Mouse (Mus musculus) neural tube, embryonic 11.5 days (tissue): ENCODE measurements at regions not wholly inside any gene's neighbourhood (a gene's known extent, or its start where the extent isn't known, plus 50 kb on each side); places are given as distances from the start of the nearest gene placed in this dataset.

Experiments used
- ATAC-seq: fragments of 200-750 bp; cut with Nextera tagmentation; 2 replicates; pipeline ENCODE4 v1.8.0; 2017; ENCODE audit warnings: moderate number of reproducible peaks, mild to moderate bottlenecking, moderate TSS enrichment, moderate library complexity; ENCODE audit not compliant: insufficient read depth, low FRiP score, low TSS enrichment
- DNase-seq: peaks from one replicate; pipeline ENCODE4 v3.0.0-alpha.2; 2015; ENCODE audit warnings: low spot score
- H3K27ac ChIP-seq: fragments of 300-500 bp; sonication (generic); 2 replicates; pipeline ENCODE4 v1.5.1; 2014; ENCODE audit warnings: low read depth, mild to moderate bottlenecking, low read length
- H3K27me3 ChIP-seq: fragments of 300-500 bp; sonication (generic); 2 replicates; pipeline ENCODE4 v1.6.1; 2014; ENCODE audit warnings: mild to moderate bottlenecking, low read length, mixed read lengths; ENCODE audit not compliant: control insufficient read depth, insufficient read depth
- H3K36me3 ChIP-seq: fragments of 300-500 bp; sonication (generic); 2 replicates; pipeline ENCODE4 v1.6.1; 2014; ENCODE audit warnings: mild to moderate bottlenecking, low read length, moderate library complexity, mixed read lengths; ENCODE audit not compliant: control insufficient read depth, insufficient read depth
- H3K4me1 ChIP-seq: fragments of 300-500 bp; sonication (generic); 2 replicates; pipeline ENCODE4 v1.6.1; 2014; ENCODE audit warnings: low read length, mixed read lengths; ENCODE audit not compliant: control insufficient read depth, insufficient read depth
- H3K4me2 ChIP-seq: fragments of 300-500 bp; sonication (generic); 2 replicates; pipeline ENCODE4 v1.6.1; 2014; ENCODE audit warnings: low read depth, mild to moderate bottlenecking, moderate library complexity
- H3K4me3 ChIP-seq: fragments of 300-500 bp; sonication (generic); 2 replicates; pipeline ENCODE4 v1.5.1; 2014; ENCODE audit warnings: low read depth, low read length
- H3K9ac ChIP-seq: fragments of 300-500 bp; sonication (generic); 2 replicates; pipeline ENCODE4 v1.6.1; 2014; ENCODE audit warnings: mild to moderate bottlenecking, low read length
- H3K9me3 ChIP-seq: fragments of 300-500 bp; sonication (generic); 2 replicates; pipeline ENCODE4 v1.6.1; 2016; ENCODE audit warnings: low read length; ENCODE audit not compliant: control insufficient read depth
- WGBS: fragments of 180-500 bp; shearing (Covaris S2); extraction: QIAGEN DNeasy Blood & Tissue Kit; methylation state at CpG from one replicate; pipeline ENCODE4 v1.1.7; 2014; 5-methylcytosine and 5-hydroxymethylcytosine counted together

- no peak overlapping the region for H3K4me3 ChIP-seq
- H3K27ac ChIP-seq = no peak overlapping the region
- WGBS = 94% methylated on average over 3 of the region's 3 CpGs
- H3K27me3 ChIP-seq = no peaks in the 10 kb centered on the region
- DNase-seq (no peak), ATAC-seq (no peak)
- H3K9me3 ChIP-seq = no peaks in the 10 kb centered on the region
- no peaks in the 10 kb centered on the region for H3K4me1 ChIP-seq
- H3K4me2 ChIP-seq = no peak overlapping the region
- no peaks in the 10 kb centered on the region for H3K36me3 ChIP-seq
- H3K9ac ChIP-seq = no peak overlapping the region
Measured at GRCm38 (mm10) chr4:105555941-105556340, 233.7 kb upstream of the Gm12728 start.

GRCm38 (mm10) chr4:105557396-105557795 is 232.3 kb upstream of the Gm12728 start:
- Histone ChIP-seq H3K27me3 (no peaks in the 10 kb centered on the region), H3K36me3 (no peaks in the 10 kb centered on the region), H3K4me1 (no peaks in the 10 kb centered on the region), H3K9ac (no peak overlapping the region), H3K27ac (no peak overlapping the region), H3K4me2 (no peak overlapping the region), H3K9me3 (no peaks in the 10 kb centered on the region), H3K4me3 (no peak overlapping the region)
- no peak for ATAC-seq
- WGBS = 95% methylated on average over 2 of the region's 2 CpGs
- no peak for DNase-seq

- ATAC-seq = no peak
- Histone ChIP-seq H3K9me3 (no peaks in the 10 kb centered on the region), H3K4me2 (no peak overlapping the region), H3K27ac (no peak overlapping the region), H3K27me3 (no peaks in the 10 kb centered on the region), H3K4me3 (no peak overlapping the region), H3K36me3 (no peaks in the 10 kb centered on the region), H3K4me1 (no peaks in the 10 kb centered on the region), H3K9ac (no peak overlapping the region)
- WGBS = 46% methylated on average over 3 of the region's 3 CpGs
- DNase-seq = no peak
Measured at GRCm38 (mm10) chr4:105560055-105560454, 229.6 kb upstream of the Gm12728 start.

- ATAC-seq = no peak
- Histone ChIP-seq H3K9me3 (no peaks in the 10 kb centered on the region), H3K27ac (no peak overlapping the region), H3K4me1 (no peaks in the 10 kb centered on the region), H3K27me3 (no peaks in the 10 kb centered on the region), H3K36me3 (no peaks in the 10 kb centered on the region), H3K9ac (no peak overlapping the region), H3K4me3 (no peak overlapping the region), H3K4me2 (no peak overlapping the region)
- DNase-seq = no peak
- WGBS = 87% methylated on average over 3 of the region's 3 CpGs
Measured at GRCm38 (mm10) chr4:105560781-105561180, 228.9 kb upstream of the Gm12728 start.

GRCm38 (mm10) chr4:105561611-105562010 is 228.1 kb upstream of the Gm12728 start:
- Histone ChIP-seq H3K27ac (no peak overlapping the region), H3K36me3 (no peaks in the 10 kb centered on the region), H3K9me3 (no peaks in the 10 kb centered on the region), H3K27me3 (no peaks in the 10 kb centered on the region), H3K4me3 (no peak overlapping the region), H3K4me1 (no peaks in the 10 kb centered on the region), H3K4me2 (no peak overlapping the region), H3K9ac (no peak overlapping the region)
- no peak for DNase-seq
- no peak for ATAC-seq
- WGBS = 82% methylated on average over 3 of the region's 3 CpGs

GRCm38 (mm10) chr4:105565796-105566195 is 223.9 kb upstream of the Gm12728 start:
- Histone ChIP-seq H3K9ac (no peak overlapping the region), H3K27me3 (no peaks in the 10 kb centered on the region), H3K27ac (no peak overlapping the region), H3K4me2 (no peak overlapping the region), H3K4me1 (no peaks in the 10 kb centered on the region), H3K9me3 (no peaks in the 10 kb centered on the region), H3K4me3 (no peak overlapping the region), H3K36me3 (no peaks in the 10 kb centered on the region)
- DNase-seq = no peak
- 90% methylated on average over 7 of the region's 7 CpGs for WGBS
- no peak for ATAC-seq

- no peaks in the 10 kb centered on the region for H3K4me1 ChIP-seq
- no peaks in the 10 kb centered on the region for H3K27me3 ChIP-seq
- H3K27ac ChIP-seq = no peak overlapping the region
- H3K9me3 ChIP-seq = no peaks in the 10 kb centered on the region
- H3K36me3 ChIP-seq = no peaks in the 10 kb centered on the region
- no peak overlapping the region for H3K4me2 ChIP-seq
- H3K9ac ChIP-seq = no peak overlapping the region
- no peak for DNase-seq
- ATAC-seq = no peak
- H3K4me3 ChIP-seq = no peak overlapping the region
- 80% methylated on average over 8 of the region's 8 CpGs for WGBS
Measured at GRCm38 (mm10) chr4:105566513-105567457, 222.9 kb upstream of the Gm12728 start.

GRCm38 (mm10) chr4:105569671-105570070 is 220.0 kb upstream of the Gm12728 start:
- Histone ChIP-seq H3K4me3 (no peak overlapping the region), H3K27me3 (no peaks in the 10 kb centered on the region), H3K27ac (no peak overlapping the region), H3K4me1 (no peaks in the 10 kb centered on the region), H3K36me3 (no peaks in the 10 kb centered on the region), H3K4me2 (no peak overlapping the region), H3K9ac (no peak overlapping the region), H3K9me3 (no peaks in the 10 kb centered on the region)
- ATAC-seq (no peak), DNase-seq (no peak)
- WGBS = 100% methylated on average over 1 of the region's 1 CpGs

- H3K4me3 ChIP-seq = no peak overlapping the region
- H3K27ac ChIP-seq = no peak overlapping the region
- H3K36me3 ChIP-seq = no peaks in the 10 kb centered on the region
- no peaks in the 10 kb centered on the region for H3K9me3 ChIP-seq
- 88% methylated on average over 2 of the region's 2 CpGs for WGBS
- DNase-seq (no peak), ATAC-seq (no peak)
- no peaks in the 10 kb centered on the region for H3K4me1 ChIP-seq
- H3K4me2 ChIP-seq = no peak overlapping the region
- H3K9ac ChIP-seq = no peak overlapping the region
- H3K27me3 ChIP-seq = no peaks in the 10 kb centered on the region
Measured at GRCm38 (mm10) chr4:105575550-105575949, 214.1 kb upstream of the Gm12728 start.
